Mouse (Mus musculus) heart, adult 2 months (tissue): ENCODE data around the gene H2-Q2. TPM values are rescaled to one million over a fixed set of nuclear protein-coding genes. Genes with fewer than 3 reads are reported as not detected.
A peak's percentile ranks its signal among the peaks of the same experiment; 100 is the strongest.
"Not testable (repeated sequence)": the region's sequence is repeated elsewhere in the genome, so short reads cannot be mapped to it uniquely, and the experiment has no call there.

Experiments used
- DNase-seq, 2 experiments: peaks; one replicate each; pipeline ENCODE4 v3.0.0; 2021
- H3K27ac ChIP-seq: fragments of 200-600 bp; 2 replicates; pipeline ENCODE4 v1.8.1; 2022
- H3K27me3 ChIP-seq: fragments of 200-500 bp; 2 replicates; pipeline ENCODE4 v1.6.1; 2012; ENCODE audit warnings: mild to moderate bottlenecking, low read length, inconsistent platforms, mixed read lengths; ENCODE audit not compliant: control insufficient read depth, insufficient read depth
- H3K36me3 ChIP-seq: fragments of 200-500 bp; 2 replicates; pipeline ENCODE4 v1.6.1; 2012; ENCODE audit warnings: low read length, inconsistent platforms; ENCODE audit not compliant: control insufficient read depth, insufficient read depth
- H3K4me1 ChIP-seq: fragments of 200-500 bp; 2 replicates; pipeline ENCODE4 v1.6.1; 2011; ENCODE audit warnings: low read length; ENCODE audit not compliant: control insufficient read depth, insufficient read depth
- H3K4me3 ChIP-seq: fragments of 200-600 bp; 2 replicates; pipeline ENCODE4 v1.8.1; 2022
- H3K79me2 ChIP-seq: fragments of 200-500 bp; replicated peaks from 2 replicates; pipeline ENCODE4 v1.6.1; 2012; ENCODE audit warnings: mild to moderate bottlenecking, inconsistent platforms, low read length, moderate library complexity, mixed read lengths; ENCODE audit not compliant: control insufficient read depth, insufficient read depth
- H3K9ac ChIP-seq: fragments of 200-500 bp; 2 replicates; pipeline ENCODE4 v1.6.1; 2012; ENCODE audit warnings: low read depth, mild to moderate bottlenecking, control low read depth, inconsistent platforms, low read length, mixed read lengths
- CTCF ChIP-seq: fragments of 200-600 bp; IDR thresholded peaks from 2 replicates; pipeline ENCODE4 v1.8.1; 2022; ENCODE audit warnings: antibody characterized with exemption, mild to moderate bottlenecking, moderate library complexity
- EP300 ChIP-seq: fragments of 200-500 bp; IDR thresholded peaks from 2 replicates; pipeline ENCODE4 v1.6.1; 2011; ENCODE audit warnings: low read depth, low read length, control low read depth; ENCODE audit not compliant: insufficient read depth
- POLR2A ChIP-seq: fragments of 200-500 bp; IDR thresholded peaks from 2 replicates; pipeline ENCODE4 v1.6.1; 2011; ENCODE audit warnings: mild to moderate bottlenecking, low read depth, low read length, control low read depth; ENCODE audit not compliant: insufficient read depth
- WGBS: fragments of 180-500 bp; shearing (Covaris S2); methylation state at CpG from one replicate; pipeline ENCODE4 v1.1.7; 2018; 5-methylcytosine and 5-hydroxymethylcytosine counted together
- intact Hi-C: fragments of 180-260 bp; cut with DNase I; formaldehyde crosslinking; loops from one replicate; pipeline ENCODE4 v1.15.1; 2025
- polyA plus RNA-seq: library from polyadenylated mRNA; depleted of rRNA; stranded (reverse); fragments of >200 nt; gene quantifications from 2 replicates; pipeline ENCODE4 v1.2.3, GENCODE M21; 2012
- total RNA-seq, 2 experiments: library from RNA; stranded (reverse); gene quantifications; 2 replicates each; pipeline ENCODE4 v1.2.3; 2021

H2-Q2 gene
- total and polyA plus RNA-seq, 3 experiments, result 0.31 to 1.1 (median 1.1) TPM

GRCm38 (mm10) chr17:35304478-35304877, 37.6 kb upstream of the H2-Q2 start:
- no peaks in the 10 kb centered on the region for H3K27me3 ChIP-seq
- H3K27ac ChIP-seq, result no peak overlapping the region
- TF ChIP-seq CTCF, result no peak
- TF ChIP-seq POLR2A, result no peak
- no peak for TF ChIP-seq EP300
- WGBS, result 45% methylated on average over 6 of the region's 6 CpGs
- no peak overlapping the region for H3K9ac ChIP-seq
- H3K79me2 ChIP-seq, result no peaks in the 10 kb centered on the region
- peaks cover 1% of the 10 kb centered on the region; the same call in 1 of the 2 replicates for H3K4me1 ChIP-seq
- DNase-seq, result no peak
- H3K4me3 ChIP-seq, result no peak overlapping the region
- intact Hi-C loops, result no loop called here
- H3K36me3 ChIP-seq, result no peaks in the 10 kb centered on the region

- intact Hi-C loops, result not testable (repeated sequence)
These were observed 37.1 kb upstream of the H2-Q2 start for GRCm38 (mm10) chr17:35304921-35305320.

DNA sequence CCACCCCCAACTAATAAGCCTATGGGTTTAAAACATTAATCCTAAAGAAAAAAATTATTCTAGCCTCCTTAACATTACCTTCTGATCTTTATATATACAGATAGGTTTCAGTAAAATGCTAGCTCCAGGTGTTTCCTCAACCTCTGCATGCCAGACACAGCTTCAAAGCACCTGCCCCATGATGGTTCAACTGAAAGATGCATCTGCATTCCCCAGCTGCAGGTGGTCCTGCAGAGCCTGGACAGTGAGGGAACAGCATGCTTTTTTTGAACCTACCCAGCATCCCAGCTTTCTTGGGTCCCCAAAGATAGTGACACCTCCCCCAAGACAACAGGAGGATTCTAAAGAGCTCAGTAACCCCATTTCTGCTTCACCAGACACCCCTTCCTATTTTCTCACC, 23.4 kb upstream of the H2-Q2 start:
- Histone ChIP-seq H3K79me2 (no peaks in the 10 kb centered on the region), H3K4me3 (no peak overlapping the region), H3K27me3 (peaks cover 11% of the 10 kb centered on the region), H3K4me1 (no peaks in the 10 kb centered on the region), H3K9ac (no peak overlapping the region), H3K27ac (no peak overlapping the region), H3K36me3 (no peaks in the 10 kb centered on the region)
- TF ChIP-seq CTCF, result no peak
- TF ChIP-seq EP300, result no peak
- no peak for TF ChIP-seq POLR2A
- no peak for DNase-seq
- intact Hi-C loops, result loop anchor here (2.0 kb wide), 1 partner anchor 38 kb away; no protein-coding TSS in a partner anchor

More at GRCm38 (mm10) chr17:35304921-35305320, 37.1 kb upstream of the H2-Q2 start:
- 73% methylated on average over 8 of the region's 8 CpGs for WGBS
- H3K36me3 ChIP-seq, H3K4me3 ChIP-seq, H3K79me2 ChIP-seq, H3K27me3 ChIP-seq, H3K9ac ChIP-seq, H3K4me1 ChIP-seq, H3K27ac ChIP-seq, DNase-seq: not testable (repeated sequence)

DNA sequence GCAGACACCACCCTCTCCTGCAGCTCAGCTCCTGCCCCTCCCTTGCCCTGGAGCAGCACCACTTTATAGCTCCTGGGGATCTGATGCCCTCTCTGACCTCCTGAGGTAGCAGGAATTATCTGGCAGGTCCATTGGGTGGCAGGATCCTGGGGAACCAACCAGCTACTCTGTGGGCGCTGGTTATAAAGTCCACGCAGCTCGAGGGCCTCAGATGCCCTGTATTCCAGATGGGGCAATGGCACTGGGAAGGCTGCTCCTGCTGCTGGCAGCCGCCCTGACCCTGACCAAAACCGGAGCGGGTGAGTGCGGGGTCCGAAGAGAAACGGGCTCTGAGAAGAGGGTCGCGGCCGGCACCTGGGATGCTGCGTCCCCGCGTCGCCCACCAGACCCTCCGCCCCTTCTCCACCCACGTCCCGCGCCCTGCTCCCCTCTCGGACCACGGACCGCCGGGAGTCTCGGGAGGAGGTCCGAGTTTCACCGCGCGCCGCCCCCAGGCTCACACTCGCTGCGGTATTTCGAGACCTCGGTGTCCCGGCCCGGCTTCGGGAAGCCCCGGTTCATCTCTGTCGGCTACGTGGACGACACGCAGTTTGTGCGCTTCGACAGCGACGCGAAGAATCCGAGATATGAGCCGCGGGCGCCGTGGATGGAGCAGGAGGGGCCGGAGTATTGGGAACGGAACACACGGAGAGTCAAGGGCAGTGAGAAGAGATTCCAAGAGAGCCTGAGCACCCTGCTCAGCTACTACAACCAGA, 21.5 kb upstream of the H2-Q2 start, which contains the start of gene H2-Q1:
H2-Q1 (plus strand) TSS at position 79 of the 755 bp plus-strand sequence.
- Histone ChIP-seq H3K36me3 (no peaks in the 10 kb centered on the region), H3K27me3 (peaks cover 11% of the 10 kb centered on the region), H3K27ac (no peak within 1 kb of the TSS), H3K9ac (no peak within 1 kb of the TSS), H3K79me2 (no peaks in the 10 kb centered on the region), H3K4me1 (no peaks in the 10 kb centered on the region), H3K4me3 (no peak within 1 kb of the TSS)
- 2% methylated on average over 55 of the region's 55 CpGs for WGBS
- TF ChIP-seq EP300 (no peak), CTCF (no peak), POLR2A (no peak)
- no peak for DNase-seq
- intact Hi-C loops, result no loop called here

- H3K9ac ChIP-seq, H3K4me3 ChIP-seq, H3K79me2 ChIP-seq, H3K27ac ChIP-seq, H3K36me3 ChIP-seq, intact Hi-C loops, H3K4me1 ChIP-seq, DNase-seq, H3K27me3 ChIP-seq: not testable (repeated sequence)
- 73% methylated on average over 1 of the region's 1 CpGs for WGBS
- peak; percentile 20; the same call in 1 of the 2 replicates for TF ChIP-seq CTCF
These were observed 16.9 kb upstream of the H2-Q2 start for GRCm38 (mm10) chr17:35325124-35325523.

DNA sequence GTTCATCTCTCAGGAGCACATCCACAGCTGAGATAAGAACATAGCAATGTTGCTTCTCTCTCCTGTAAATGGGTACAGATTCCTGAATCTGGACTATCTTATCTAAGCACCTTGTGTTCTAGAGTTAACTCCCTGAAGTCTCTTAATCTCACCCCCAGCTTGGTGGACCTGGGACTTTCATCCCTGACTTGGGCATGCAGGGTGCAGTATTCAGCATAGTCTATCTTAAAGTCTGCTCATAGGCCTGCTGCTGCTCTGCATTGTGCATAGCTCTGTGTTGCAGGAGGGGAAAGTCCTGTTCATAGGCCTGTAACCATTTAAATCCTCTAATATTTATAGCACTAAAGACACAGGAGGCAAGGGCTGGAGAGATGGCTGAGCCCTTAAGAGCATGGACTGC, 16.0 kb upstream of the H2-Q2 start:
- H3K4me1 ChIP-seq, intact Hi-C loops, H3K4me3 ChIP-seq: not testable (repeated sequence)

More for the DNA sequence above, 16.0 kb upstream of the H2-Q2 start:
- not testable (repeated sequence) for H3K36me3 ChIP-seq, H3K27ac ChIP-seq, H3K79me2 ChIP-seq, DNase-seq, H3K9ac ChIP-seq, H3K27me3 ChIP-seq
